Mouse (Mus musculus) ES-Bruce4 (cell line): ENCODE results near the gene Tmem117.

ENCODE experiments used
- CTCF ChIP-seq: IDR thresholded peaks from one replicate; pipeline ENCODE4 v1.8.1; 2011; ENCODE audit warnings: low read depth, low read length
- EP300 ChIP-seq: IDR thresholded peaks from 2 replicates; pipeline ENCODE4 v1.6.1; 2011; ENCODE audit warnings: low read depth, low read length; ENCODE audit not compliant: insufficient read depth
- POLR2A ChIP-seq: IDR thresholded peaks from one replicate; pipeline ENCODE4 v1.8.1; 2011; ENCODE audit warnings: low read length; ENCODE audit not compliant: insufficient read depth

DNA sequence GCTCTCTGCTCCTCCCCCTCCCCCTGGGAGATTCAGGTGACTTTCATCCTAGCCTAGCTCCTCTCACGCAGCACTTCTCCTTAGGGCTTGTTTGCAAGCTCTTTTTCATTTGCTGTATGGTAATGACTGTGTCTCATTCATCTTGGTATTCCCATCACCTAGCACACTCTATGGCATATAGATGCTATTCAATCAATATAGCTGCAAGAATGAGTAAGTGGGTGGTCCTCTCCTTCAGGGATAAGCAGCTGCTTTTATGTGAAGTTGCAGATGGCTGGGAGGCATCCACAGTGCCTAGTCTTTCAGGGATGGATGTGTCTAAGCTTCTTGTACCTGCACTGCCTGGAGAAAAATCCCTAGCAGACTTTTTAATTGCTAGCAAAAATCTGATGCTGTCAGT is 235.1 kb downstream of the Tmem117 start:
- no peak for TF ChIP-seq EP300
- TF ChIP-seq CTCF: no peak
- TF ChIP-seq POLR2A: no peak
